Mouse (Mus musculus) mesoderm, embryonic 11.5 days (tissue): ENCODE results near the gene Slc30a1.

Experiments
- DNase-seq: peaks from one replicate; pipeline ENCODE4 v3.0.0-alpha.2; 2012; ENCODE audit warnings: low read depth, low spot score

The Slc30a1 gene

GRCm38 (mm10) chr1:191906571-191907430 is at the start of gene Slc30a1:
Gene Slc30a1 (plus strand): TSS chr1:191906767.
- DNase-seq, result peak; percentile 95

DNA sequence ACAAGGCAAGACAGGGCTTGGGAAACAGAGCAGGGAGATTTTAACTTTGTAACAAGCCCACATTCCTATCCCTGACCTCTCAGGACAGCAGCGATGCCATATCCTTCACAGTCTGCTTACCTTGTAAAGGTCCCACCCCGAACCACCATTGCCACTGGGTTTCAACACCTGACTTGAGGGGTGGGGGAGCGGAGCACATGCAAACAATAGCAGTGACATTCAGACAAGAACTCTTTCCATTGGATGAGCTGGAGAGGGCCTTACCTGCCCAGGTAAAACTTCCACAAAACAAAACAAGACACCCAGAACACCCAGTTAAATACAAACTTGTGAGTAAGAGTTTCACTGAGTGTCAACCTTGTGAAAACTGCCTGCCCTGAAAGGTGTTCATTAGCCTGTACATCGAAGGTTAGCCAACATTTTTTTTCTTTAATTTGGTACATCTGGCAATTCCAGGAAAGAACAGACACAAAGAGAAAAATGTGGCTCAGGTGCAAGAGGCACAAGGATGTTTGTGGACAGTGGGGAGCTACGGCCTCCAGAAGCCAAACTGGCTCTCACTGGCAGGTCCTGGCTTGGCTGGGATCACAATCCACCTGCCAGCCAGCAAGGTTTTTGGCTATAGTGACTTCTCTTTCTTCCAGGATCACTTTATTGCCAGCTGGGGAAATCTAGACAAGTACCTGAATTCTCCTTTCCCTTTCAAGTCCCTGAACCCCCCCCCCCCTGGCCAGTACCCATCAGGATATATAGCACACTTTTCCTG is 49.5 kb upstream of the Slc30a1 start:
- DNase-seq, result no peak

GRCm38 (mm10) chr1:191858136-191858535 is 48.4 kb upstream of the Slc30a1 start:
- no peak for DNase-seq

- no peak for DNase-seq
These were observed 46.7 kb upstream of the Slc30a1 start for GRCm38 (mm10) chr1:191859847-191860246.

- DNase-seq, result no peak
These were observed 45.3 kb upstream of the Slc30a1 start for GRCm38 (mm10) chr1:191861247-191861646.

DNA sequence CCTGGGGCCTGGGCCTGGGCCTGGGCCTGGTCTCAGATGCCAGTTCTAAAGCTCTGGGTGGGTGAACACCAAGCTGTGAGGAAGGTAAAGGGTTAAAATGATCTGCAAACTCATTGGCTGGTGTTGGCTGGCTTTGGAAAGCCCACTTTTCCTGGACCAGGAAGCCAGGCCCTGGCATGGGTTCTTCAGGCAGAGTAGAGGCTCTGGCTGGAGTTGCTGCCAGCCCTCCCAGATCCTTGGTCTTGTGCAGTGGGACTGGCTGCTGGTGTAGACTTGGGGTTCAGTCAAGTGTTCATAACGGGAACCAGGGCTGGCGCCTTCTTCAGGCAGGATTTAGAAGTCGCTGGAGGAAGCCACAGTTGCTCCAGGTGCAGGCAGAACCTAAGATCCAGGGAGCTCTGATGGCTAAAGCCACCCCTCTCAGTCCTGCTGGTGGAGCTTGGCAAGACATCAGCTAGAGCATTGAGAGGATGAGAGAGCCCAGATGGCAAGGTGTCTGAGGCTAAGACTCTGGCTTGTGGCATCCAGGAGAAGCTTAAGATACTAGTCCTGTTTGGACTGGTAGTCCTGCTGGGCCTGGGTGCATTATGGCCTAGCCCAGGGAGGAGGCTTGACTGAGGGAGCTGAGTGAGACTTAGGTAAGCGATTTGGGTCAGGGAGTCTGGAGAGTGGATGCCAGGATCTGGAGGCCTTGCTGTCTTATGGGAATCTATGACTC is 42.6 kb upstream of the Slc30a1 start:
- DNase-seq, result no peak

DNA sequence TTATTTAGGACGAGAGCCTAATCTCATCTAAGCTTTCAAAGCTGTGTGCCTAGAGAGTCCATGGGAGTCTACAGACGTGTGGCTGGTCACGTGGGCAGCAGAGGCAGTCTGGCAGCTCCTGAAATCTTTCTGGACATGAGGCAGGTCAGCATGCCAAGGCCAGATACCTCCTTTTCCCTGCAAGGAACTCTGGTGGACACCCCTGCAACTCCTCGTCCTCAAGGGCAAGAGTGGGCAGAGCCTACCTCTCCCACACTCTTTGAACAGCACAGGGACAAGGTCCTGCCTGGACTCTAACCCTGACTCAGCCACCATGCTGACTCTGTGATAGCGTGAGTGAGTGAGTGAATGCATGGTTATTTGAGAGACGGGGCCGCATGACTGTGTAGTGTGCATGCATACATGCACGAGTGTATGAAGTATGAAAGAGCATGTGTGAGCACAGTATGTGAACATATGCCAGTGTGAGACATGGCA is 42.0 kb upstream of the Slc30a1 start:
- no peak for DNase-seq

- no peak for DNase-seq
These were observed 34.4 kb upstream of the Slc30a1 start for GRCm38 (mm10) chr1:191872076-191872710.

GRCm38 (mm10) chr1:191875006-191875405 is 31.6 kb upstream of the Slc30a1 start:
- DNase-seq, result no peak

GRCm38 (mm10) chr1:191875683-191876305 is 30.8 kb upstream of the Slc30a1 start:
- DNase-seq, result no peak

DNA sequence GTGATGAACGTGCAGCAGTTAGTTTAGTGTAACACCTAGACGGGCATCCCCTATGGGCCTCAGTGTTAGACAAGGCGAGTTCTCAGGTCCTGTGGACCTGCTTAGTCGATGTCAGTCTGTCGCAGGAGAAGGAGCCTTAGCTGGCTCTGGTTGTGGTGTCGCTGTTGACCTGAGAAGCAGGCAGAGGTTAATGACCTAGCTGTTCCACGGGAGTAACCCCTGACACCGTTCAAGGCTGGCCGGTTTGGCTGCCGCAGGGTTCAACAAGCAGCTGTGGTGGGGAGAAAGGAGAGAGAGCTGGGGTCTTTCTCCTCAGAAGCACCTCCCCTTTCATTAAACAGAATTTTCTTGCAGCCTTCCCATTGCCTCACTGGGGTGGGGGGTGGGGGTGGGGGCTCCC is 28.9 kb upstream of the Slc30a1 start:
- no peak for DNase-seq

DNA sequence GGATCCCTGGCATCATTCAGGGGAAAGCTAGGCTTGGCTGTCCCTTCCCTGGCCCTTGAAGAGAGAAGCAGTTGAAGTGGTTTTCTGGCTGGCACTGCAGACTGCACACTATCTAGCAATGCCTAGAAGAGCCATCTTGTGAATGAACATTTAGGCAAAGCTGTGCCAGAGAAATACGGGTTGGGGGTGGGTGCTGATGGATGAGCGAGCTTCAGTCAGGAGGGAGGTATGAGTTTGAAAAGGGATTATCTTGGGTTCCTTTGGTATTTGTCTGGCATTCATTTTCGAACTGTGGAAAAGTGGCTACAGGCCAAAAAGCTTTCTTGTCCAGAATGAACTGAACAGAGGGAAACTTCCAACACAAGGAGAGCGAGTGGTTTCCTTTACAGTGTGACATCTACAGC is 28.0 kb upstream of the Slc30a1 start:
- no peak for DNase-seq

DNA sequence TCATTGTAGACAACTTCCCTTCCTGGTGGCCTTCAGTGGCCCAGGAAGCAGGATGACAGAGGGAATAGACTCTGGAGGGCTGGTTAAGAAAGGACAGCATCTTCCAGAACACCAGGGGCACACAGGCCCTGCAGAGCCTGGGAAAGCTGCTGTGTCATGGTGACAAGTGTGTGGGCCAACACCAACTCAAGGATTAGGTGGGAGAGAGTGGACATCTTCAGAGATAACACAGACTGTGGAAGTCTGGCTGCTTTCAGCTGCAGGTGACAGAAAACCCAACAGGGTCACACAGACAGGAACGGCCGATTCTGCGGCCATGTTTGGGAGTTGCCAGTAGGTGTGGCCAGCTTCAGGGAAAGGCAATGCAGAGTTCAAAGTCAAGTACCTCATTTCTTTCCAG is 26.3 kb upstream of the Slc30a1 start:
- no peak for DNase-seq

GRCm38 (mm10) chr1:191880921-191881609 is 25.5 kb upstream of the Slc30a1 start:
- DNase-seq, result no peak

GRCm38 (mm10) chr1:191881663-191882062 is 24.9 kb upstream of the Slc30a1 start:
- no peak for DNase-seq

DNA sequence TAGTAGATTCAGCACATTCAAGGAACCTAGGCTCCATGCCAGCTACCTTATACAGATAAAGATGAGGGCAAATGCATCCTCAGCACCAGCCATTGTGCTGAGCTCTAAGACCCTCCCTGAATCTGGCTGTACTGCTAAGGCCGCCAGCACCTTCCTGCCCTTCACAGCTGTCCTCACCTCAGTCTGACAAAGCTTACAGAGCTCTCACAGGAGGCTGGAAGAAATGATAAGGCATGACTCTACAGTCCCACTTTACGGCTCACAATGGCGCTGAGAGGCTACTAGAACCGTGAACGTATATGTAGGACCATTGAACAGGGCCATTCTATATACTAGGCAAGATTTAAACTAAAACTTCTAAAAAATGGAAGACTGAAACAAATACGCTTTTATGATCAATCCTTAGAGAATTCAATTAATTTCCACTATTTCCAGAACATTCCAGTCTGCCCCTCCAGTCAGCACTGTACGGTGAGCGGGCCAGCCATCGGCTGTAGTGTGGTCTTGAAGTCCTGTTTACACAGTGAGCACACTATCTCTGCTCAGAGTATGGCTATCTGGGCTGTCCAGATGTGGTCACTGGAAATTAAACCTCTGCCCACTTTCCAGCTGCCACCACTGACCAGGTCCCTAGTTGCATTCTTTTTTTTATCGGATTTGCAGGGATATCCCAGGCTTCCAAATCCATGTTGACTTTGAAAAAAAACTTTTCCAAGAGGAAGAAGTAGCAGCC is 23.9 kb upstream of the Slc30a1 start:
- no peak for DNase-seq

- no peak for DNase-seq
These were observed 22.9 kb upstream of the Slc30a1 start for GRCm38 (mm10) chr1:191883654-191884053.

DNA sequence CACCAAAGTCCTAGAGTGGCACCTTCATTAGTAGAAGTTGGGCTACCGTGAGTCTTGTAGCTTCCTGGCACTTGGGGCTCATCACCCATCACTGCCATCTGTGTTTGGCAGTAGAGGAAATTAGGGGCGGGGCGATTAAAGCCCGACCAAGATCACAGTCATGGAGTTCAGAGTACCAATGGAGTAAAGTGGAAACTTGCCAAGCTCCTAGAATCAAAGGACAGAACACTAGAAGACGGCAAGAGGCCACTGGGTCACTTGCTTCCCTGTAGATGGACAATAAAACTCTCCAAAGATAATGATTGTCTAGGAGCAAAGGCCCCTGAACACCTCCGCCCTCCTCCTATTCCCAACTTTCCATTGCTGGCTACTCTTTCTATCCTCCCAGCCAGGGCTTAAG is 14.7 kb upstream of the Slc30a1 start:
- no peak for DNase-seq

GRCm38 (mm10) chr1:191894386-191894785 is 12.2 kb upstream of the Slc30a1 start:
- DNase-seq, result no peak

GRCm38 (mm10) chr1:191894857-191895256 is 11.7 kb upstream of the Slc30a1 start:
- no peak for DNase-seq
